In genomic region chr11:57868753-57869460, GRCm38 (mm10) we compare ENCODE assay signal across 9 mouse cellular contexts. TPM values are rescaled to one million over a fixed set of nuclear protein-coding genes. Genes with fewer than 3 reads are reported as not detected.
DNase-seq lines count a peak whose midpoint lies in the region; ATAC-seq and TF ChIP-seq lines count a peak whose summit lies in the region.
"Had no signal": no experiment of that assay in that cellular context is flagged by ENCODE, and none has a peak within 500 bp of the region (broad histone marks: within the 10 kb centered on the region; RNA-seq: fewer than 3 reads in every experiment).

No protein-coding gene starts in this region.

- peak; percentile 68 for TF ChIP-seq CTCF in gastrocnemius, adult 2 months (IDR thresholded peaks at IDR 0.05)
- peak; percentile 64 for TF ChIP-seq CTCF in midbrain, postnatal 0 days (IDR thresholded peaks at IDR 0.05)
- TF ChIP-seq CTCF in liver, postnatal 0 days (IDR thresholded peaks at IDR 0.05; ENCODE audit: low read depth) = peak; percentile 67

- no peaks in the 10 kb centered on the region for H3K27me3 ChIP-seq in midbrain, postnatal 0 days (ENCODE audit: insufficient read depth, low read length)
- peaks cover 25% of the 10 kb centered on the region for H3K27me3 ChIP-seq in midbrain, embryonic 10.5 days (ENCODE audit: low read depth, poor library complexity, severe bottlenecking)
- peaks cover 3% of the 10 kb centered on the region for H3K27me3 ChIP-seq in liver, postnatal 0 days (ENCODE audit: insufficient read depth, low read length)

- H3K9ac ChIP-seq in midbrain, postnatal 0 days (replicated peaks; ENCODE audit: low read length, poor library complexity, severe bottlenecking) = no peak overlapping the region
- H3K9ac ChIP-seq in liver, postnatal 0 days (replicated peaks) = no peak overlapping the region

- no peaks in the 10 kb centered on the region for H3K9me3 ChIP-seq in midbrain, postnatal 0 days (ENCODE audit: low read length)
- no peaks in the 10 kb centered on the region for H3K9me3 ChIP-seq in midbrain, embryonic 10.5 days (replicated peaks)
- H3K9me3 ChIP-seq in liver, postnatal 0 days (ENCODE audit: low read length) = no peaks in the 10 kb centered on the region

- H3K36me3 ChIP-seq in midbrain, postnatal 0 days (ENCODE audit: insufficient read depth, low read length) = no peaks in the 10 kb centered on the region
- no peaks in the 10 kb centered on the region for H3K36me3 ChIP-seq in midbrain, embryonic 10.5 days
- no peaks in the 10 kb centered on the region for H3K36me3 ChIP-seq in liver, postnatal 0 days (replicated peaks; ENCODE audit: insufficient read depth, low read length)

- H3K4me2 ChIP-seq in midbrain, postnatal 0 days (ENCODE audit: low read depth, low read length, poor library complexity, severe bottlenecking) = no peak overlapping the region
- no peak overlapping the region for H3K4me2 ChIP-seq in liver, postnatal 0 days (ENCODE audit: low read depth, low read length)

- intact Hi-C loops in gastrocnemius, adult 2 months (cut with DNase I) = no loop called here

- no peak for DNase-seq in gastrocnemius, adult 2 months
- DNase-seq in gastrocnemius, adult 8-10 months (ENCODE audit: low spot score in 2 of 2) = no peak
- DNase-seq in midbrain, postnatal 0 days (ENCODE audit: low spot score) = peak; percentile 62
- no peak for DNase-seq in midbrain, embryonic 10.5 days (ENCODE audit: low spot score)
- peak; percentile 19 for DNase-seq in adrenal gland, postnatal 25 days
- DNase-seq in liver, postnatal 0 days = peak; percentile 37
- no peak for DNase-seq in c-Kit-positive CD71-positive TER-119-positive erythroid progenitor cells, embryonic 14.5 days (ENCODE audit: low spot score)
- DNase-seq in kidney, adult 11 months = no peak

- H3K4me1 ChIP-seq in midbrain, postnatal 0 days (ENCODE audit: insufficient read depth, low read length) = no peaks in the 10 kb centered on the region
- H3K4me1 ChIP-seq in midbrain, embryonic 10.5 days = peaks cover 16% of the 10 kb centered on the region
- no peaks in the 10 kb centered on the region for H3K4me1 ChIP-seq in liver, postnatal 0 days (ENCODE audit: insufficient read depth)

- H3K27ac ChIP-seq in gastrocnemius, adult 2 months = no peak overlapping the region
- H3K27ac ChIP-seq in midbrain, postnatal 0 days (ENCODE audit: low read depth, low read length) = no peak overlapping the region
- no peak overlapping the region for H3K27ac ChIP-seq in midbrain, embryonic 10.5 days (replicated peaks)
- H3K27ac ChIP-seq in liver, postnatal 0 days (ENCODE audit: low read depth) = no peak overlapping the region

- 54% methylated on average over 9 of the region's 9 CpGs for WGBS in midbrain, postnatal 0 days
- WGBS in midbrain, embryonic 10.5 days = 59% methylated on average over 9 of the region's 9 CpGs
- WGBS in liver, postnatal 0 days (ENCODE audit: insufficient replicate concordance) = 36% methylated on average over 9 of the region's 9 CpGs

- no peak for TF ChIP-seq EP300 in liver, postnatal 0 days (IDR thresholded peaks at IDR 0.05; ENCODE audit: low read depth)

- no peak for ATAC-seq in midbrain, postnatal 0 days (ENCODE audit: low FRiP score)
- ATAC-seq in liver, postnatal 0 days = no peak

- H3K4me3 ChIP-seq in gastrocnemius, adult 2 months = no peak overlapping the region
- H3K4me3 ChIP-seq in midbrain, postnatal 0 days (ENCODE audit: low read depth, low read length) = no peak overlapping the region
- no peak overlapping the region for H3K4me3 ChIP-seq in midbrain, embryonic 10.5 days
- no peak overlapping the region for H3K4me3 ChIP-seq in liver, postnatal 0 days (ENCODE audit: low read depth, low read length)
- H3K4me3 ChIP-seq: myocyte had no signal

RNA-seq across cellular contexts. Expression of gene Hand1, which starts 36.3 kb away (rescaled TPM):
- not detected for total RNA-seq in gastrocnemius, adult 2 months (2021)
- not detected for total RNA-seq in gastrocnemius, adult 8-10 months (2022)
- total RNA-seq in midbrain, postnatal 0 days (2014; rRNA removed) = not detected in 2 replicates
- polyA plus RNA-seq in midbrain, postnatal 0 days (2015; fragmentation: Nextera tagmentation; extraction: Ambion mirVana) = not detected in 2 replicates
- polyA plus RNA-seq in midbrain, embryonic 10.5 days (2016; fragmentation: Nextera tagmentation; extraction: Ambion mirVana) = 0.15 TPM in 1 of 2 replicates, not detected in the other
- 8.0 and 13.6 TPM in 2 replicates for total RNA-seq in adrenal gland, postnatal 25 days (2021)
- 0.07 TPM in 1 of 2 replicates, not detected in the other for polyA plus RNA-seq in liver, postnatal 0 days (2015; fragmentation: Nextera tagmentation; extraction: Ambion mirVana)
- polyA plus RNA-seq: myocyte had no signal

Comparison
In these comparisons a context has a peak if more than half of its experiments do, and no peak if none do; other contexts are left out.
1. DNase-seq: peak in midbrain, postnatal 0 days (single experiment), adrenal gland, postnatal 25 days (single experiment) and liver, postnatal 0 days (single experiment); none in gastrocnemius, adult 2 months (single experiment), gastrocnemius, adult 8-10 months (0 of 2), midbrain, embryonic 10.5 days (single experiment), c-Kit-positive CD71-positive TER-119-positive erythroid progenitor cells, embryonic 14.5 days (single experiment) and kidney, adult 11 months (single experiment).
2. Peak in every context shown above with its lines, with median percentiles within 50 percentile points of each other: CTCF ChIP-seq.